20 mouse cellular contexts compared by ENCODE assay signal in the genomic region with DNA sequence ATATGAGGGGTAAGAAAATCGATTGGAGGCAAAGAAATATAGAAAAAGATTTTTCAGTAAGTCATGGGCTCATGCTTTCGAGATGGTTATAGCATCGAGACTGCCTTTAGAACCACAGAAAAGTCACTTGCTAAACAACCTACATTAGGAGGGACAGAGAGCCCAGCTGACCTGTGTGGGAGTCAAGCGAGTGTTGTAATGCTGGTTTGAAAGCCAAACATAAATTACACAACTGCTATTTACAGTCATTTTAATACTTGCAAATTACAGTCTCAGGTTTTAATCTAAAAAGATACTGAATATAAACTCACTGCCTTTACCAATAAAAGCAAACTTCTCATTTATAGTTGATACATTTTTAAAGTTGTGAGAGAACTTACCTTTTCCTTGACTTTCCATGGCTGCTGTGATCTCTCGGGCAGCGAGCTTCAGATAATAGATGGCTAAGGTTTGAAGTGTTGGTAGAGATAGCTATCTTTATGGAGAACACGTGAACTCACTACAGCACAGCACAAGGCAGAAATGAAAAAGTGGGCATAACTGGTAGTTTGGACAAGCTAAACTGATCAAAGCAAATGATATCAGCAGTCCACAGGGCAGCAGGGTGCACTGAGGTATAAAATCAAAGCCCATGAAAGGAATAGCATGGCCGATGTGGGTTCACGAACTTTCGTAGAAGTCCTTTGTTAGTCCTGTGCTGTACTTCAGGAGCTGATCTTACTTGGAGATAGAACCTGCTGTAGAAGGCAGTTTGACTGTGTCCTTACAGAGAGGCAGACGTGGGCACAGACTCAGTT. TPM values are rescaled to one million over a fixed set of nuclear protein-coding genes. Genes with fewer than 3 reads are reported as not detected.
DNase-seq lines count a peak whose midpoint lies in the region; ATAC-seq and TF ChIP-seq lines count a peak whose summit lies in the region.
"Had no signal": no experiment of that assay in that cellular context is flagged by ENCODE, and none has a peak within 500 bp of the region (broad histone marks: within the 10 kb centered on the region; RNA-seq: fewer than 3 reads in every experiment).

No protein-coding gene starts in this region.

- no peak overlapping the region for H3K4me3 ChIP-seq in kidney, embryonic 15.5 days (replicated peaks)
- no peak overlapping the region for H3K4me3 ChIP-seq in liver, adult 2 months (ENCODE audit: insufficient read depth, low read depth, low read length)
- H3K4me3 ChIP-seq in liver, embryonic 11.5 days (ENCODE audit: low read depth, low read length) = no peak overlapping the region
- no peak overlapping the region for H3K4me3 ChIP-seq in CH12.LX (replicated peaks in 1 of 3; ENCODE audit: low read depth in 2 of 3, low read length in 2 of 3, poor library complexity in 1 of 3)
- H3K4me3 ChIP-seq: embryonic facial prominence, embryonic 13.5 days; forebrain, embryonic 13.5 days; gastrocnemius, adult 2 months; hindbrain, embryonic 15.5 days had no signal

- peak overlapping the region; percentile 68 for H3K27ac ChIP-seq in kidney, embryonic 15.5 days
- H3K27ac ChIP-seq in liver, adult 2 months (replicated peaks; ENCODE audit: insufficient read depth, low read depth, low read length) = no peak overlapping the region
- H3K27ac ChIP-seq in liver, embryonic 11.5 days (ENCODE audit: low read depth, low read length) = no peak overlapping the region
- peak overlapping the region; percentile 74; the same call in 1 of the 2 replicates for H3K27ac ChIP-seq in CH12.LX (ENCODE audit: insufficient read depth, low read depth)
- H3K27ac ChIP-seq: embryonic facial prominence, embryonic 13.5 days; forebrain, embryonic 13.5 days; gastrocnemius, adult 2 months; hindbrain, embryonic 15.5 days had no signal

- dilution Hi-C loops in CH12.LX (cut with MboI; ENCODE audit: extremely low pct_ligation_motif_present, extremely low pct_unique_long_range_greater_than_20kb, low sequenced_read_pairs) = no loop called here

- WGBS in kidney, embryonic 15.5 days = 54% methylated on average over 11 of the region's 11 CpGs
- WGBS in liver, adult 2 months = 38% methylated on average over 11 of the region's 11 CpGs
- 82% methylated on average over 11 of the region's 11 CpGs for WGBS in liver, embryonic 11.5 days

- H3K27me3 ChIP-seq in kidney, embryonic 15.5 days = no peaks in the 10 kb centered on the region
- no peaks in the 10 kb centered on the region for H3K27me3 ChIP-seq in liver, adult 2 months (ENCODE audit: control insufficient read depth, insufficient read depth, low read length)
- H3K27me3 ChIP-seq in liver, embryonic 11.5 days (replicated peaks; ENCODE audit: control insufficient read depth, insufficient read depth, low read length) = no peaks in the 10 kb centered on the region
- H3K27me3 ChIP-seq in CH12.LX (replicated peaks) = no peaks in the 10 kb centered on the region
- H3K27me3 ChIP-seq: embryonic facial prominence, embryonic 13.5 days; forebrain, embryonic 13.5 days; hindbrain, embryonic 15.5 days had no signal

- peak; percentile 79 for ATAC-seq in kidney, embryonic 15.5 days (replicated peaks; ENCODE audit: low FRiP score)
- no peak for ATAC-seq in liver, embryonic 11.5 days (replicated peaks; ENCODE audit: low FRiP score)
- ATAC-seq: forebrain, embryonic 13.5 days; forebrain, postnatal 0 days had no signal

- H3K9me3 ChIP-seq in kidney, embryonic 15.5 days (replicated peaks) = no peaks in the 10 kb centered on the region
- no peaks in the 10 kb centered on the region for H3K9me3 ChIP-seq in liver, embryonic 11.5 days (ENCODE audit: control insufficient read depth, low read length)
- no peaks in the 10 kb centered on the region for H3K9me3 ChIP-seq in CH12.LX (replicated peaks; ENCODE audit: low read length)
- H3K9me3 ChIP-seq: embryonic facial prominence, embryonic 13.5 days; forebrain, embryonic 13.5 days; hindbrain, embryonic 15.5 days had no signal

- H3K9ac ChIP-seq in kidney, embryonic 15.5 days = no peak overlapping the region
- H3K9ac ChIP-seq in liver, adult 2 months (ENCODE audit: low read depth, low read length) = no peak overlapping the region
- no peak overlapping the region for H3K9ac ChIP-seq in liver, embryonic 11.5 days (ENCODE audit: low read depth, low read length)
- 0 out of 2 replicates have a peak overlapping the region, but pooled peaks have one; percentile 23 for H3K9ac ChIP-seq in CH12.LX (ENCODE audit: insufficient read depth, low read depth)
- H3K9ac ChIP-seq: embryonic facial prominence, embryonic 13.5 days; forebrain, embryonic 13.5 days; forebrain, postnatal 0 days; hindbrain, embryonic 15.5 days had no signal

- no peak for TF ChIP-seq RAD21 in CH12.LX (IDR thresholded peaks at IDR 0.05; ENCODE audit: low read depth, low read length)

- no peak for TF ChIP-seq EP300 in CH12.LX (IDR thresholded peaks at IDR 0.05; ENCODE audit: low read length)

- TF ChIP-seq CTCF in liver, adult 2 months (IDR thresholded peaks at IDR 0.05; ENCODE audit: low read depth, low read length) = no peak
- TF ChIP-seq CTCF in CH12.LX (conservative IDR thresholded peaks at IDR 0.05 in 1 of 2, IDR thresholded peaks at IDR 0.05 in 1 of 2; ENCODE audit: low read depth in 2 of 2, low read length in 2 of 2) = no peak

- H3K79me2 ChIP-seq in liver, adult 2 months (ENCODE audit: control insufficient read depth, insufficient read depth, low read length) = peaks cover 21% of the 10 kb centered on the region; the same call in 1 of the 2 replicates
- H3K79me2 ChIP-seq in CH12.LX (replicated peaks; ENCODE audit: control insufficient read depth, extremely low read depth, insufficient read depth, poor library complexity, severe bottlenecking) = peaks cover 4% of the 10 kb centered on the region

- no peak for DNase-seq in kidney, postnatal 4 days
- peak; percentile 73 for DNase-seq in liver, adult 2 months (ENCODE audit: extremely low read depth, low read depth, low spot score)
- DNase-seq in liver, embryonic 11.5 days (ENCODE audit: low spot score) = no peak
- DNase-seq in CH12.LX (ENCODE audit: extremely low read depth) = no peak
- peak; percentile 61 for DNase-seq in fat pad, adult 2 months (ENCODE audit: extremely low read depth, low read depth, low spot score)
- no peak for DNase-seq in retina, embryonic 14.5 days (ENCODE audit: low spot score)
- DNase-seq: adrenal gland, postnatal 14 days; cerebellum, adult 11-12 months; cerebellum, adult 9-10 months; cerebellum, postnatal 25 days; forebrain, postnatal 0 days; gastrocnemius, adult 2 months; gastrocnemius, postnatal 25 days; heart, adult 18-20 months had no signal

- H3K4me2 ChIP-seq in kidney, embryonic 15.5 days = no peak overlapping the region
- H3K4me2 ChIP-seq in liver, embryonic 11.5 days = no peak overlapping the region
- peak overlapping the region; percentile 75 for H3K4me2 ChIP-seq in CH12.LX (ENCODE audit: insufficient read depth, low read depth, poor library complexity, severe bottlenecking)
- H3K4me2 ChIP-seq: embryonic facial prominence, embryonic 13.5 days; forebrain, embryonic 13.5 days; heart, embryonic 11.5 days; hindbrain, embryonic 15.5 days had no signal

- no peak for TF ChIP-seq POLR2A in liver, adult 2 months (IDR thresholded peaks at IDR 0.05; ENCODE audit: extremely low read depth, insufficient read depth, low read length)
- TF ChIP-seq POLR2A in CH12.LX (IDR thresholded peaks at IDR 0.05; ENCODE audit: low read depth, low read length) = no peak

- H3K36me3 ChIP-seq in kidney, embryonic 15.5 days = no peaks in the 10 kb centered on the region
- no peaks in the 10 kb centered on the region for H3K36me3 ChIP-seq in liver, adult 2 months (ENCODE audit: control insufficient read depth, insufficient read depth, low read length)
- H3K36me3 ChIP-seq in liver, embryonic 11.5 days (ENCODE audit: control insufficient read depth, insufficient read depth, low read length) = no peaks in the 10 kb centered on the region
- H3K36me3 ChIP-seq in CH12.LX (replicated peaks in 1 of 2; ENCODE audit: control insufficient read depth in 1 of 2, insufficient read depth in 1 of 2, low read length in 1 of 2) = peaks cover 0 to 5% of the 10 kb centered on the region in 2 experiments
- H3K36me3 ChIP-seq: hindbrain, embryonic 15.5 days had no signal

- peaks cover 49% of the 10 kb centered on the region for H3K4me1 ChIP-seq in kidney, embryonic 15.5 days
- H3K4me1 ChIP-seq in liver, adult 2 months (ENCODE audit: control insufficient read depth, insufficient read depth, low read length) = peaks cover 6% of the 10 kb centered on the region; the same call in 1 of the 2 replicates
- no peaks in the 10 kb centered on the region for H3K4me1 ChIP-seq in liver, embryonic 11.5 days (replicated peaks; ENCODE audit: control insufficient read depth, insufficient read depth, low read length)
- H3K4me1 ChIP-seq in CH12.LX (ENCODE audit: control insufficient read depth in 1 of 2, insufficient read depth in 2 of 2) = peaks cover 36 to 81% of the 10 kb centered on the region in 2 experiments

- in situ Hi-C loops in CH12.LX (cut with MboI; ENCODE audit: low pct_ligation_motif_present, low pct_unique_long_range_greater_than_20kb, low sequenced_read_pairs) = no loop called here

TF ChIP-seq in CH12.LX, 34 proteins besides CTCF, POLR2A, EP300 and RAD21:
- TF ChIP-seq JUN (IDR thresholded peaks at IDR 0.05; ENCODE audit: insufficient read depth, low read depth, low read length) = no peak

RNA-seq across cellular contexts. Expression of gene Slc36a4, which starts 5.9 kb away (rescaled TPM):
- 15.0 and 15.2 TPM in 2 replicates for polyA plus RNA-seq in kidney, embryonic 15.5 days (2015; fragmentation: Nextera tagmentation; extraction: Ambion mirVana)
- total RNA-seq in liver, adult 2 months (2014; rRNA removed) = 3.8 and 4.6 TPM in 2 replicates
- polyA plus RNA-seq in liver, adult 2 months (2012; rRNA removed) = 1.9 and 2.6 TPM in 2 replicates
- polyA plus RNA-seq in liver, embryonic 11.5 days (2014; fragmentation: Nextera tagmentation; extraction: Ambion mirVana) = 4.9 and 7.7 TPM in 2 replicates
- total RNA-seq in CH12.LX (2012; rRNA removed) (8.4 and 9.0 TPM in 2 replicates), CH12.LX (2014; rRNA removed) (9.2 and 10.3 TPM in 2 replicates)
- 6.6 and 6.9 TPM in 2 replicates for polyA plus RNA-seq in CH12.LX (2012; ENCODE audit: insufficient read length, low read depth)
- total RNA-seq: MEL had no signal

Comparison
In these comparisons a context has a peak if more than half of its experiments do, and no peak if none do; other contexts are left out.
1. DNase-seq: peak in liver, adult 2 months (single experiment) and fat pad, adult 2 months (single experiment); none in kidney, postnatal 4 days (0 of 2), liver, embryonic 11.5 days (single experiment), CH12.LX (single experiment) and retina, embryonic 14.5 days (single experiment).
2. H3K27ac ChIP-seq: peak in kidney, embryonic 15.5 days (single experiment) and CH12.LX (single experiment); none in liver, adult 2 months (single experiment) and liver, embryonic 11.5 days (single experiment).